Mouse (Mus musculus): ENCODE results near the gene Ahsg. TPM values are rescaled to one million over a fixed set of nuclear protein-coding genes. Genes with fewer than 3 reads are reported as not detected.
"Not testable (repeated sequence)": the region's sequence is repeated elsewhere in the genome, so short reads cannot be mapped to it uniquely, and the experiment has no call there.

Ahsg gene
- total RNA-seq, 2 experiments from 2014 or later: 1.6 to 7.1 TPM

DNA sequence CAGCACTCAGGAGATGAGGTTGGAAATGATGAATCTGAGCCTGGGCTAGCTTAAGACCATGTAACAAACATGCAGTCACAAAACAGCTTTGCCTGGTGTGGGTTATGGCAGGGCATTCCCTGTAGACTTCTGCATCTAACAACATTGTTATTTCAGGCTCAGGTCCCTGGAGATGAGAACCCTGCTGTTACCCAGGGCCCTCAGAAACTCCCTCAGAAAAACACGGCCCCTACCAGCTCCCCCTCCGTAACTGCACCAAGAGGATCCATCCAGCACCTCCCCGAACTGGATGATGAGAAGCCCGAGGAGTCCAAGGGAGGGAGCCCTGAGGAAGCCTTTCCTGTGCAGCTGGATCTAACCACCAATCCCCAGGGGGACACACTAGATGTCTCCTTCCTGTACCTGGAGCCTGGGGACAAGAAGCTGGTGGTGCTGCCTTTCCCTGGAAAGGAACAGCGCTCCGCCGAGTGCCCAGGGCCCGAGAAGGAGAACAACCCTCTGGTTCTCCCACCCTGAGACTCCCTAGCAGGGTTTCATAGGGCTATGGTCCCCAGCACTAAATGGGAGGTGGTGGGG, 48.1 kb downstream of the Ahsg start:
- no peak for DNase-seq

- DNase-seq: not testable (repeated sequence)
These were observed 50.9 kb downstream of the Ahsg start for GRCm38 (mm10) chr16:22941825-22942476.

- DNase-seq: no peak
These were observed 56.3 kb downstream of the Ahsg start for GRCm38 (mm10) chr16:22947371-22947770.

Other genes starting within 250 kb of the Ahsg start
- gene Dgkg, start 234.1 kb upstream of the Ahsg start, total RNA-seq (2021): 1 to 10 TPM; 2.2 to 2.9 TPM
- not detected for gene Crygs, start 79.7 kb upstream of the Ahsg start, total RNA-seq (2021)
- gene Tbccd1, start 33.6 kb upstream of the Ahsg start, total RNA-seq (2021): 10 to 100 TPM; 17.7 to 24.9 TPM
- 10 to 100 TPM; 80.8 to 81.5 TPM for gene Dnajb11, start 33.4 kb upstream of the Ahsg start, total RNA-seq (2021)
- gene Fetub, start 27.1 kb downstream of the Ahsg start, total RNA-seq (2021): 10 to 100 TPM in 1 of 2 experiments, 1 to 10 TPM in 1; 2.6 to 69.1 TPM
- gene Hrg, start 59.8 kb downstream of the Ahsg start, total RNA-seq (2021): under 1 TPM; 0.30 to 0.69 TPM
- 1 to 10 TPM; 3.7 to 9.0 TPM for gene Kng2, start 138.2 kb downstream of the Ahsg start, total RNA-seq (2021)
- 1 to 10 TPM in 1 of 2 experiments, under 1 TPM in 1; 0.36 to 1.3 TPM for gene Kng1, start 166.6 kb downstream of the Ahsg start, total RNA-seq (2021)
- 100 to 1,000 TPM; 505 to 659 TPM for gene Eif4a2, start 216.2 kb downstream of the Ahsg start, total RNA-seq (2021)
- 1 to 10 TPM; 8.8 TPM for gene Rfc4, start 236.5 kb downstream of the Ahsg start, total RNA-seq (2021)

Data from adrenal gland, postnatal 36 days (tissue).